Mouse (Mus musculus): ENCODE data around the gene Rap1b.
"Not testable (repeated sequence)": the region's sequence is repeated elsewhere in the genome, so short reads cannot be mapped to it uniquely, and the experiment has no call there.

Gene Rap1b

DNA sequence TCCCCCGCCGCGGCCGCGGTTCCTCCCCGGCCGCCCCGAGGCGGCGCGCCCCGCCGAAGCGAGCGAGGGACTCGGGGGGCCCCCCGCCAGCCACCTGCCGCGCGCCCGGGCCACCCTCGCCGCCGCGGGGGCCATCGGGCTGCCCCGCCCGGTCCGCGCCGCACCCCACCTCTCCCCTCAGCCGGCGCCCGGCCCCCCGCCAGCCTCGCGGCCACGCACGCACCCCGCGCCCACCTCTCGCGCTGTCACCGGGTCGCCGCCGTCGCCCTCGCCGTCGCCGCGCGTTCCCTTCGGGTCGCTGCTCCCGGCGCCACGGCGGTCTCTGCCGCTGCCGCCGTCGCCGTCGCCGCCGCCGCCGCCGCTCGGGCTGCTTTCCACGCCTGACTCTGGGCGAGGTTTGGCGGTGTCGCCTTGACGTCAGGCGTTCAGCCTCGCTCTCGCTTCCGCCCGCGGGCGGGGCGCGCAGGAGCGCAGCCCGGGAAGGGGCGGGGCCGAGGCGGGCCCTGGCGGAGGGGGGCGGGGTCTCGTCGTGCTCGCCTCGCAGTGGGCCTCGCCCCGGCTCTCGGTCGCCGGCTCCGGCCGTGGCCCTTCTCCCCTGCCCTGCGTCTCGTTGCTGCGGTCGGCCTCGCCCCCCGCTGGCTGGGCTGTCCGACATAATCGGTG, at the start of gene Rap1b:
Gene Rap1b (minus strand): TSS at position 439 of the 663 bp plus-strand sequence.
- DNase-seq = peak; percentile 99

GRCm38 (mm10) chr10:117895186-117895585, 49.4 kb upstream of the Rap1b start:
- DNase-seq = no peak

- DNase-seq = no peak
Observed at GRCm38 (mm10) chr10:117894114-117895035, 48.5 kb upstream of the Rap1b start.

- not testable (repeated sequence) for DNase-seq
Observed at GRCm38 (mm10) chr10:117893128-117893527, 47.3 kb upstream of the Rap1b start.

DNA sequence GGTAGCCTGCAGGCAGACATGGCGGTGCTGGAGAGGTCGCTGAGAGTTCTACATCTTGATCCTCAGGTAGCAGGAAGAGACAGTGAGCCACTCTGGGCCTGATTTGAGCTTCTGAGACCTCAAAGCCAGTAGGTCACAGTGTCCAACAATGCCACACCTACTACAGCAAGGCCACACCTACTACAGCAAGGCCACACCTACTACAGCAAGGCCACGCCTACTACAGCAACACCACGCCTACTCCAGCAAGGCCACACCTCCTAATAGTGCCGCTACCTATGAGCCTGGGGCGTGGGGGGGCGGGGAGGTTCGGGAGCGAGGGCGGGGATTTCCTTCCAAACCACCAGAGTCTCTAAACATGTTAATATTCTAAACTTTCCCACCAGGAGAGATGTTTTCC, 45.5 kb upstream of the Rap1b start:
- no peak for DNase-seq

DNA sequence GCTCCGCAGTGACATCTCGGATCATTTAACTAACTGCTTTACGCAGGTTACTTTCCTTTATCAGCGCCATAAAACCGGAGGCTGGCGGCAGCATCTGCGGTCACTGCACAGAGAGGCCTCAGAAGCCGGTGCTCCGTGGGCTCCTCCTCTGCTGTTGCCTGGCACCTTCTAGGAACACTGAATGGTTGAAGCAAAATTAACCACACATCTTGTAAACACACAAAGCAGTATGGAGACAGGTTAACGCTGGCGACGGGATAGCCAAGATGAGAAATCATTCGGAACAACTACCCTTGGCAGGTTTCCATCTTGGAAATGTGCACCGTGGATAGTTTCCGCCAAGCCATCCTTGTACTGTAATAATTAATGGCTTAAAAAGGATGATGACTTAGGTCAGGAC, 43.0 kb upstream of the Rap1b start:
- peak; percentile 19 for DNase-seq

GRCm38 (mm10) chr10:117885358-117885757, 39.5 kb upstream of the Rap1b start:
- no peak for DNase-seq

DNA sequence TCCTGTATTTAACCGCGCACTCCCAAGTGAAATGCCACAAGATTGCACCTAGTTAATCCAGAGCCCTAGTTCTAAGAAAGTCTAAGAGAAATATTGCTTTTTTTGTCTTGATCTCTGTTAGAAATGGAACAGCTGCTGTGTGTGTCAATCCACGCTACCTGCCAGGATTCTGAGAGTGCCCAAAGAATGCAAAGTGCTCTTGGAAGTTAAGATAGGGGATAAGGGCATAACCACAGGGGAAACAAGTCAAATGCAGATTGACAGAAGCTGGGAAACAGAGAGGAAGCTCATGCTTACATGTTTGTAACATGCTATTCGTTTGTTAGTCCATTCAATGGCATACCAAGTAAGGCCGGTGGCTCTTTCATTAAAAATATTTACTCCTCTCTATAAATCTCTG, 38.9 kb upstream of the Rap1b start:
- no peak for DNase-seq

DNA sequence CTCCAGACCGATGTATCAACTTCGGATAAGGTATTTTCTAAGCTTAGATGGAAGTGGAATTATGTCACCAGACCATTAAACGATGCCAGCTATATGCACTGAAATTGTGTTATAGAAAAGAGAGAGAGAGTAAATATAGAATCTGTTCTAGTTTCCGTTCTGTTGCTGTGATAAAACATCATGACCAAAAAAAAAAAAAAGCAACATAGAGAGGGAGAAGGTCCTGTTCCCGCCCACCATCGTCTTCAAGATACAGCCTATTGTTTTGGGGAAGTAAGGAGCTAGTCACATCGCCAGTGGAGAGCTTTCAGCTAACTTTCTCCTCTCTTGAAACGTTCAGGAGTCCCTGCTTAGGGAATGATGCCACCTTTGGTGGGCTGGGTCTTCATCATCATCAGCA, 37.6 kb upstream of the Rap1b start:
- DNase-seq = no peak

- no peak for DNase-seq
Observed at GRCm38 (mm10) chr10:117878628-117879027, 32.8 kb upstream of the Rap1b start.

- DNase-seq = no peak
Observed at GRCm38 (mm10) chr10:117876801-117877200, 31.0 kb upstream of the Rap1b start.

DNA sequence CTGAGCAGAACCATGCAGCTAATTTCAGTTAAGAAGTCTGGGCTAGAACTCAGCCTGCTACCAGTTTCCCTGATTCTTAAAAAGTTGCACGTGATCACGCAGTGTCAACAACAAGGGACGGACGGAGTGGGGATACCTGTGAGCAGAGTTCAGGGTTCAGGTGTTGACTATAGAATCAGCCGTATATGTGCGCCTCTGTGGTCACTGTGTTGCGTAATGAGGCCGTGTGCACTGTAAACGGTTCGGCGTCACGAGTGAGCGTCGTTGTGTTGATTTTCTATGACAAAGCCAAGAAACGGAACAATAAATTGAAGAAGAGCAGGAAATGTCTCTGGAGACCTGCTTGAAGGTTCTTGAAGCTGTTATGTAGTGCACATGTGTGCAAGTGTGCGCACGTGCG, 30.6 kb upstream of the Rap1b start:
- DNase-seq = no peak

DNA sequence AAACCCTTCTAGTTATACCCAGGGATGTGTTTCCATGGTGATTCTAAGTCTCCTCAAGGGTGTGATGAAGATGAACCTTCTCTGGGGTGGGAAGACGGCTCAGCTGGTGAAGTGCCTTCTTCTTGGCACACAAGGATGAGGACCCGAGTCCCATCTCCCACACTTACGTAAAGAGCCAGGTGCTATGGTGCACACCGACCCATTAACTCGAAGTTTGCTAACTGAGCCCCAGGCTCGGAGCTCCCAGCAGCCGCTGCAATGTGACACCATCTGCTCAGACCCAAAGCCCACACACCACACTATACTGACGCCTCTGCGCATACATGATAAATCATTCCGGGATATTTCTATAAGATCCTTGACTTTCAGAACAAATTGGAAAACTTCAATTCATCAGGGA, 29.1 kb upstream of the Rap1b start:
- DNase-seq = no peak

GRCm38 (mm10) chr10:117873952-117874351, 28.1 kb upstream of the Rap1b start:
- no peak for DNase-seq

GRCm38 (mm10) chr10:117872468-117872867, 26.6 kb upstream of the Rap1b start:
- DNase-seq = no peak

GRCm38 (mm10) chr10:117867301-117867700, 21.5 kb upstream of the Rap1b start:
- DNase-seq = no peak

DNA sequence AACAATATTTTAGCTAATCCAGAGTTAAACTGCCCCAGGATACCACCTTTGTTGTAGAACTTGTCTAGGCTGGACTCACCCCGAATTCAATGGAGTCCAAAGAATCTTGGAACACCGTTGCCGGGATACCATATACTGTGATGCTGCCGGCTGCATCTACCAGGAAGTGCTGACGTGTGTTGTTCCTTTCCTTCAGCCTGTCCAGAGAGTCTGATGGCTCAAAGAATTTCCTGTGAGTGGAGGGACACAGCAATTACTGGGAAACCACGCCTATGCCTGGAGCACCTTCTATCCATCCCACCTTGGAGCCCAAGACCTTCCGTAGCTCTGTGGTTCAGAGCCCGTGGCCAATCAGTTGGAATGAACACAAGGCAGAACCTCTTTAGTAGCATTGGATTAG, 20.8 kb upstream of the Rap1b start:
- no peak for DNase-seq

DNA sequence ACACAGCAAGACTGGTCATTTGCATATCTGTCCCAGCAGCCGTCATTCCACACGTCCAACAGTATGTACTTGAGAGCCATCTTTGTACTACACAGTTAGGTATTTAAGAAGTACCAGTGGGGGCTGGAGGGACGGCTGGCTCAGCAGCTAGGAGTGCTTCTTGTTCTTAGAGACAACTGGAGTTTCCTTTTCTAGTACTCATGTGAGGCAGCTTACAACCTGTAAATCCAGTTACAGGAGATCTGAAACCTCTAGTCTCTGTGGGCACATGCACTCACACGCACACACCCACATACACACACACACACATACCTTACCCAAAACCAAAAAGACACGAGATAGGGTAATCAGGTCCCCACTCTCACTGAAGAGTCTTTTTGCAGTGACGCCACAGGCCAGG, 18.9 kb upstream of the Rap1b start:
- DNase-seq = no peak

GRCm38 (mm10) chr10:117864251-117864650, 18.4 kb upstream of the Rap1b start:
- DNase-seq = no peak

GRCm38 (mm10) chr10:117862014-117862580, 16.3 kb upstream of the Rap1b start:
- DNase-seq = peak; percentile 23

GRCm38 (mm10) chr10:117860958-117861357, 15.1 kb upstream of the Rap1b start:
- DNase-seq = no peak

DNA sequence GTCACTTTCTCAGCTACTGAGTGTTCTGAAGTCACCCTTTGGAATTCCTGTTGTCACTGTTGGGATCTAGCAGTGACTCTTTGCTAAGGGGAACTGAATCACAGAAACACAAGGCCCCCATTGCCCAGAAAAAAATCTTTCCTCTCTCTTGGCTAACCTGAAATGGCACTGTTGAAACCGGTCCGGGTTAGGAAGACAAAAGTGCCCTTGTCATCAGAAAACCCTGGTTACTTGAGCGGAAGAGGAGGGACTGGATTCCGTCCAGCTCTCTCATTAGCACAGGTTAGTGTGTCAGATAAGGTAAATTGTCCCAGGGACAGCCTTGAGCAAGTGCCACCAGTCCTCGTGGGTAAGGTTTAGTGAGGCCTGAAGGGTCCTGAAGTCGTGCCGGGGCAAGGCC, 14.5 kb upstream of the Rap1b start:
- DNase-seq = no peak

- no peak for DNase-seq
Observed at GRCm38 (mm10) chr10:117859800-117860199, 14.0 kb upstream of the Rap1b start.

DNA sequence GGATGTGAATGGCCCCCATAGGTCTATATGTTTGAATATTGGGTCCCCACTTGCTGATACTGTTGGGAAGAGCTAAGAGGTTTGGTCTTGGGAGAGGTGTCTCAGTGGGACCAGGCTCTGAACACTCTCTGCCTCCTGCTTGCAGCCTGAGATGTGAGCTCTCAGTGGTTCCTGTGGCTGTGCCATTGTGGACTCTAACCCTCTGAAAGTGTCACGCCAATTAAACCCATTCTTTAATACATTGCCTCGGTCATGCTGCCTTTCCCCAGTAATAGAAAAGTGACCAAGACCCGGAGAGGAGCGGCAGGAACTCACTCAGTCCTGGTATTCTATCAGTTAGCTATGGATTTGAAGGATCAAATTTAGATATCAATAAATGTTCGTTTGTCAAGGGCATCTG, 12.4 kb upstream of the Rap1b start:
- DNase-seq = no peak

All from kidney, postnatal 10 days (tissue).